Mouse (Mus musculus) spleen, embryonic (tissue): Measurements from ENCODE around the gene Wwc1.
"Not testable (repeated sequence)": the region's sequence is repeated elsewhere in the genome, so short reads cannot be mapped to it uniquely, and the experiment has no call there.

ENCODE experiments used
- CTCF ChIA-PET: fragments of 350-600 bp; sonication (Branson Sonifier 250); formaldehyde crosslinking; loops from one replicate; lab custom pipeline; 2022; lab: Charles Lee

The Wwc1 gene

DNA sequence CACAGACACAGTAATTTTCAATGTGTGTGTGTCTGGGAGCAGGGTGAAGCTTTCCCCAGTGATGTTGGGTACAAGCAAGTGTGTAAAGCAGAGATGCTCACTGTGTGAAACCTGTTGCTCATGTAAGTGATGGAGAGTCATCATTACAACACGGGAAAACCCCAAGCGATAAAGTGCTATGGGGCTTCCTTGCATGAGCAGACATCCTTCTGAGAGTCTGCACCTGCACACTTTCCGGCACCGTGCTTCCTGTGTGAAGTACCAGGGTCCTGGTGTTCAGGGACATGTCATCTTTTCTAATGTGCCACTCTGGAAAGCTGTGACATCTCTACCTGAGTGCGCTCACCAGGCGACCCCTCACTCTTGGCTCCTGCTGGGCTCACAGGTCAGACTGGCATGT, 97.5 kb downstream of the Wwc1 start:
- CTCF ChIA-PET: no interaction called here

DNA sequence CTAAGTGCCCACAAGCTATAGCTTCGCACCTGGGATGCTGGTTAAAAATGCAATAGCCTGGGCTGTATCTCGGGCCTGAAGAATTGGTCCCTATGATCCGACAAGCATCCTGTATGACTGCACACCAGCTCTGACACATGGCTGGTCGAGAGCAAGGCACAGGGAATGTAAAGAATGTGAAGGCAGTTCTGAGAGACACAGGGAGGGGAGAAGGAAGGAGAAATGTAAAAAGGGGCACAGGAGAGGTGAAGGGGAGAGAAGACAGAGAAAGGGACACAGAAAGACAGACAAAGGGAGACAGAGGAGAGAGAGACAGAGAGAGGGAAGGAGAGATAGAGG, 101.8 kb downstream of the Wwc1 start:
- CTCF ChIA-PET: no interaction called here

DNA sequence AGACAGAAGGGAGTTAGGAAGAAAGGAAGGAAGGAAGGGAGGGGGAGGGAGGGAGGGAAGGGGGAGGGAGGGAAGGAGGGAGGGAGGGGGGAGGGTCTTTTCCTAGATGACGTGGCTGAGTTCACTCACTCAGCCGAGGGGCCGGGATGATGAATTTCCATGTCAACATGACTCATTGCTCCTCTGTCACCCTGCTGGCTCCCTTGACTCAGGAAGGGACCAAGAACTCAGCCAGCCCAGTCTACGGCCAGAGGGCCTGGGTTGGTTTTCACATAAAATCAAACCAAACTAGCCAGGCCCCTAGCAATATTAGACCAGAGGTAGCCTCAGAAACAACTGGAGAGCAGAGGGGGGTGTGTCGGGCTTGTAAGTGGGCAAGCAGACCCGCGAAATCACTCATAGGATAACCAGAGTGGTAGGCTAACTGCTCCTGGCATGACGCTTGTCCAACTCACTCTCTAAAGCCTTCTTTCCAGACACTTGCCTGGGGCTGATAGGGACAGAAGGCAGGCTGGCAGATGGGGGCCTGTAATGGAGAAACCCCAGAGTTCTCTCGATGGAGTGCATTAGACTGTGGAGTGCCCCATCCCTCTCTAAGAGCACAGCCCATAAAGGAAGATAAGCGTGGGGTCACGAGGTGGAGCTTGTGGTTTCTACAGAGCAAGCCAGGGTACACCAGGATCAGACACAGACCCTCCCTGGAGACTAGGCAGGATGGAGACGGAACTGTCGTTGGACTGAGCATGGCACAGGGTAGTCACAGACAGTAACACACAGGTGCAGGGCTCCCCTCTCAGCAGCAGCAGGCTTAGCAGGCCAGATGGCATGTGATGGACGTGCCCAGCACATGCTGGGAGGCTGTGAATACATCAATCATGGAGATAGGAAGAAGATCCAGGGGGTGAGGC, 102.4 kb downstream of the Wwc1 start:
- CTCF ChIA-PET: no interaction called here

DNA sequence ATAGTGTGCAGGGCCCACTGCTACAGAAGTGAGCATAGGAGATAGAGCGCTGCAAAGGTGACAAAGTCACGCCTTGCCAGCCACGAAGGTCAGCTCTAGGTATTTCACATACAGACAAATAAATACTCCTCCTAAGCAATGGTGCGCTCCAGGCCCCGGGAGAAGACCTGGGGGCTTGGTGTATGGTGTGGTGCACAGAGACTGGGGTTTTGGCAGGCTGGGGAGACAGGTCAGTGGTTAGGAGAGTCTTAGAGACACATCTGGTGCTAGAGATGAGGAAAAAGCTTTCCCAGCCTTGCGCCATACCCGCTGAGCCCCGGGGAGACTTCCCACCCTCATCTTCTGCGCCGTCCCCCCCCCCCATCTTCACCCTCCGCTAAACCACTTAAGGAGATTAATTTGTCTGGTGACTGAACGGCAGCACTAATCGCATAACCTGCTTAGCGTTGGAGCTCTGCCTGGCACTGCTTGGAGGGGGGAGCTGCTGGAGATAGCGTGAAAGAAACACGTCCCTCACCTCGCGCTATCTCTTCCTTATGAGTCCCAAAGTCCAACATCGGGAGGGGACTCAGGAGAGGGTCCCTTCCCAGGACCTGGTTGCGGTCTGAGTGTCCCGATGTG, 106.6 kb downstream of the Wwc1 start:
- CTCF ChIA-PET: no interaction called here

DNA sequence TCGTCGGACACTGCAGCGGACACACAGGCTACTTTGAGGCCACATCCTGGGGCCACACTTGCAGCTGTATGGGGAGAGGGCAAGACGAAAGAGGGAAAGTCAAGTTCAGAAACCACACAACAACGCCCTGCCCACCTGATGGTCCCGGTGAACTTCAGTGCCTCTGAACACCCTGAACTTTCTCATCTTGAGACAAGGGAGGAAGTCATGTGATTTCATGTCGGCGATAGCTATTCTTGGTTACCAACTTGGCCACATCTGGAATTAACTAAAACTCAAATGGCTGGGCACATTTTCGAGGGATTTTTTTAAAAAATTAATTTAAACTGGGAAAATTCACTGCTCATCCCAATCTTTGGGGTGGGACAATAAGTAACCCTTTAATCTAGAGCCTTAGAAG, 109.4 kb downstream of the Wwc1 start:
- CTCF ChIA-PET: no interaction called here

DNA sequence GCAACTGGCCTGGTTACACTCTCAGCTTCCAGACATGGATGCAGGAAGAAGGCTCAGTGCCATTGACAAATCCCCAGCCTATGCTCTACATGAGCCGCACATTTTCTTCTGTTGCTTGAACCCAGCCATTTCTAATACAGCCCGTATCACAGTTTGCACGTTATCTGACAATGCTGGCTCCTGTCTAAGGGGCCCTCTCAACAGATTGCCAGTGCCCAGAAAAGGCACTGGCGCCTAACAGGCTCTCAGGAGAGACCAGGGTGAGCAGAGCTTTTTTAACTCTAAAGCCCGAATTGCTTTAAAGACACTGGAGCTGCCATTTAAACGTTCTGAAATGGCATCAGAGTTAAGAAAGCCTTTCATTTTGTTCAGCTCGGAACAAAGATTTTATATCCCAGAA, 114.2 kb downstream of the Wwc1 start:
- CTCF ChIA-PET: no interaction called here

DNA sequence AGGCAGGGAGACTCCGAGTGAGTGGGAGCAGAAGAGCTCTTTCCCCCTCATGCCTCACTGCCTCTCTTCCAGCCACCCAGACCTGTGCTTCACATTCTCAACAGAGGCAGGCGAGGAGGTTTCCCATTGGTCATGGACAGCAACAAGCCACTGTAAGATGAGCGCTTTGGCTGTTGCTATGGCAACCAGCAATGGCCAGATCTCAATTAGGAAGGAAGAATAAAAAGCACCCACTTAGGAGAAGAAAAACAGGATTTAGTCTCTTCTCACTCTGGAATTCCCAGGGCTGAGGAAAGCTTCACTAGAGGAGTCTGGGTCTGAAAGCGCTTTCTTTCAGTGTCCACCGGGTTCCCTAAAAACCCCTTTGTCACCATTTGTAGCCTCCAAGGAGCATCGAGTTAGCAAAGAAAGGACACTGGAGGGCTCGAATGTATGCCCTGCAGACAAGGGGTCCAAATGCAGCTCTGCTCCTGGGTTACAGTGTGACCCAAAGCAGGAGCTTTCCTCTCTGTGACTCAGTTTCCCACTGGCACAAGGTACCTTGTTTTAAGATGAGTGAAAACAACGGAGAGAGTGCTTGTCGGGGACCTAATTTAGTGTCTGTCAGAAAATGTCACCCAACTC, 115.2 kb downstream of the Wwc1 start:
- CTCF ChIA-PET: no interaction called here

DNA sequence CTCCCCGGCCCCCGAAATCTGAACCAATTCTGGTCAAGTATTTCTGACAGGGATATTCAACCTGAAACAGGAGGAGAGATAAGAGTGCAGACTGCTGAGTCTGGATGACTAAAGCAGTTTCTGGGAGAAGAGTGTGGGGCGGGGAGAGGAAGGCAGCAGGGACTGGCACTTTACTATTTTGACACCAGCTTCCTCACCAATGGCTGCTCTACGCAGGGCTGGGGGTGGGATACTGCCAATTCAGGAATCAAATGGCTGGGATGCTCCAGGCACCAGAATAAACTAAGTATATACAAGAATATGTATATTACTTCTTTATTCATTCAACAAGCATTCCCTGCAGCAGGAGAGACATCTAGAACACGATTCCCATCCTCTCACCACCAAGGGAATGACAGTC, 116.7 kb downstream of the Wwc1 start:
- CTCF ChIA-PET: no interaction called here

DNA sequence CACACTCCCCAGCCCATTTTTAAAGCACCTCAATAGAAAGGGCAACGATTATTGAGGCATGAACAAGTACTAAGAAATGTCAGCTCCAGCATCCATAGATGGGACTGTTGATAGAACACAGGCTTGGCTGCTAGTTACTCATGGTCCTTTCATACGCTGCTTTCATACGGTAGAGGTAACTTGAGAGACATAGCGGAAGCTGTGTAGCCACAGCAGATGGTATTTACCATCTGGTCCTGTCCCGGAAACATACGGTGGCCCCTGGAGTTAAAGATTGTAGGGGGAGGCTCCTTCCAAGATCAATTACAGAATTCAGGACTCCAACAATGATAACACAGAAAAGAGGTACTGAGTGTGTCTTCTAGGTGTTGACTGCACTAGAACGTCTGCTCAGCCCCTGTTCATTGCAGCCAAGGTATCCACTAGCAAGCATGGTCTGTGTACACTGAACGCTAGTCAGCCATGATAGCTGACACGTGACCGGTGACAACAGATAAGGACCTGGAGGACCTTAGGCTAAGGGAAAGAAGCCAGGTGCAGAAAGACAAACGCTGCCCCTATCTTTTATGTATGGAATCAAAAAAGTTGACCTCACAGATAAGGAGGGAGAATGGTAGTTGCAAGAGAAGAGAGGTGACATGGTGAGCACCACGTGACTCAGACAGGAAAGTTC, 122.8 kb downstream of the Wwc1 start:
- CTCF ChIA-PET: no interaction called here

DNA sequence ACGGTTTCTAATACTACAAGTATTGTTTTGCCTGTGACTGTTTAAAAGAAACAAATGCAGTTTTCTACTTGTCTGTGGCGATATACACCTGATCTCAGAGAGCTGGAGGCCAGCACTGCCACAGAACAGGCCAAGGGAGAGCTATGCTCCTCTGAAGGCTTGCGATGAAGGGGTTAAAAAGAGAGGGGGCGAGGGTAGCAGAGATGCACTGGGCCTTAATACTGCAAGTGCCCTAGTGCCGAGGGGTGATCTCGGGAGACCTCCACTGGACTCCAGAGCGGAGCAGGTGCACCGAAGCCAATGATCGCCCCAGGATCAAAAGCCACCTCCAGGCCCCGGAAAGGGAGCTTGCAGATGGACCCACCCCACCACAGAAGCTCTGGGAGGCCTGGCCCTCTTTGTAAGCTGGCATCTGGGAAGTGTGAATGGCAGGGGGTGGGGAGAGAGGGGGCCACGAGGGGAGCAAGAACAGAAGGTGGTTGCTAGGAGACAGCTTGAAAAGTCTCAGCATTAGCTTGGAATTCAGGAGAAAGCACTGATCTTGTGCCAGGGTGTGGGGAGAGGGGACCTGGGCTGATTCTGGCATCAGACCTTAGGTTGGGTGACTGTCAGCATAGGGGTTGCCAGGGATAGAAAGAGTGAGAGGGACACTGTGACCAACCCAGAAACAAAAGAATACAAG, 123.8 kb downstream of the Wwc1 start:
- CTCF ChIA-PET: no interaction called here

DNA sequence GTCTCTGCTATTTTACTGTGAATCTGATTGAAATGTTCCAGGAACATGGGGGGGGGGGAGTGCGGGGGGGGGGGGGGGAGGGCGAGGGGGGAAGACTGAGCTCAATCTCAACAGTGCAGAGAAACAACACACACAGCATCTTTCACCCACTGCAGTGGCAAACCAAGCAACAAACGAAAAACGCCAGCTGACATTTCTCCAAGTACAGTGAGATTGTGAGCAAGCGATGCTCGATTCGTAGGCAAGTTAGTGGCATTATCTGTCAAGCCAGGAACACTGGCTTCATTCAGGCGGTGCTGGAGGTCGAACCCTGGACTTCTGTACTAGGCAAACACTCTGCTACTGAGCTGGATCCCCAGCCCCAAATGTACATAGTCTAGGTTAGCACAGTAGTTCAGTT, 124.8 kb downstream of the Wwc1 start:
- CTCF ChIA-PET: no interaction called here

DNA sequence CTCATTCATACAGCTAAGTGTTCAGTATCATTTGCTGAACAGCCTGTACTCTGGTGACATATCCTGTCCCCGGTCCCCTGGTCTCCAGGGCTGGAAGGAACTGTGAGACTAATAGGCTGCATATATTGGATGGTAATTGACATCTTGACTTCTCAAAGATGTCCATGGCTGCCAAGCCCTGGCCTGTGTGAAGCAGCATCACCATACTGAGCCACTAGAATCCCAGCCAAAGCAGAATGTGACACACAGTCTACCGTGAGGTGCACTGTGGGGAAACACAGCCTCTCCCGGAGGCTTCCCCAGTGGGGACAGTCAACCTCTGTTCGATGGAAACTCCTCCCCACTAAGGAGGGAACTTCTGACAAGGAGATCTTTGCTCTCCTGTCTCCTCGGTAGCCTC, 125.4 kb downstream of the Wwc1 start:
- CTCF ChIA-PET: no interaction called here

DNA sequence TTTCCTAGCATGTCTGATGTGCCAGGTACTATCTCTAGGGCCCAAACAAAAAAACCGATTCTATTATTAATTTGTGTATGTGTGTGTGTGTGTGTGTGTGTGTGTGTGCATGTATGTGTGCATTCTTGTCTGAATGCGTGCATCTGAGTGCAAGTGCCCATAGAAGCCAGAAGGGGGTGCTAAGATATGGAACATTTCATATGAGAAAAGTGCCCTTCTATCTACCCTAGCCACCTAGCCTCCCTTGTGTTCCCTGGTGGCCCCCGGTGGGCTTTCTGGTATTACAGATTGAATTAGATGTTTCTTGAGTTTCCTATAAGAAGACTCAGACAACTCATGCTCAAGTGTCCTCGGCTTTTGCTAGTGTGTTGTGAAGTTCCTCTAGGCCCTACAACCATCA, 126.7 kb downstream of the Wwc1 start:
- CTCF ChIA-PET: no interaction called here

DNA sequence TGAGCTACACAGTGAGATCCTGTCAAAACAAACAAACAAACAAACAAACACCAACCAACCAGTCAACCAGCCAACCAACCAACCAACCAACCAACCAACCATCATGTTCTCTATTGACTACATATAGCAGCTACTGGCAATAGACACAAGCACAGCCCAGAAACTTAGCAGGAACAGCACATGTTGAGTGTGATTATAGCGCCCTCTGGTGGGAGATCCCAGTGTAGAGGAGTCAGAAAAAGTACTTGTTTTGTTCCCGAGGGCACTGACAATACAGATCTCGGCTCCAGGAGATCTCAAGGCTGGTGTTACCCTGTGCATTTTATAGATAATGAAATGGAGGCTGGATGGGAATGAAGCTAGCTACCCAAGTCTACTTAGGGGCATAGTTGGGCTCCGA, 127.6 kb downstream of the Wwc1 start:
- CTCF ChIA-PET: no interaction called here

DNA sequence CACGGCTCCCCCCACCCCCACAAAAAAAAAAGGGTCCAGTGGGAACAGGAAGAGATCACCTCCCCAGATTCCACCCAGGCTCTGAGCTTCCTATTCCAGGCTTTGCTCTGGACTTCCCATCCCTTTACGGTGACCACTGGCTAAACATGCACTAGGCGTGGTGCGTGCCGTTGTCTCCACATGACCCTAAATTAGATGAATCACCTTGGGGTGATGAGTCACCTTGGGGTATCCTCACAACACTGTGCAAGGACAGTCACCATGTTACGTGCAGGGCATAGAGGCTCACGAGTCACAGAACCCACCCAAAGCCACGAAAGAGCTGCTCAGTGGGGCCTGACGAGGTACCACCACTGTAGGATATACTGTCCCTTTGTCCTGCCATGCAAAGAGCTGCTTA, 136.0 kb downstream of the Wwc1 start:
- CTCF ChIA-PET: interaction anchor here (0.6 kb wide), 1 partner anchor 1841 kb away, joined by 4 read pairs; no protein-coding TSS in a partner anchor

DNA sequence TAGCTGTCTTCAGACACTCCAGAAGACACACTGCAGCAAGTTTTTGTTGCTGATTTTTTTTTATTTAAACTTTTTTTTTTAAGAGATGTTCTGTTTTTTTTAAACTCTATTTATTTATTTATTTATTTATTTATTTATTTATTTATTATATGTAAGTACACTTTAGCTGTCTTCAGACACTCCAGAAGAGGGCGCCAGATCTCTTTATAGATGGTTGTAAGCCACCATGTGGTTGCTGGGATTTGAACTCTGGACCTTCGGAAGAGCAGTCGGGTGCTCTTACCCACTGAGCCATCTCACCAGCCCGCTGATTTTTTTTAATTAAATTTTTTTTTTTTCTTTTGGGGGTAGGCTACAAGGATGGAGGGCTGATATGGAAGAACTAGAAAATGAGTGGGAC, 137.8 kb downstream of the Wwc1 start:
- CTCF ChIA-PET: interaction anchor here (0.6 kb wide), 1 partner anchor 14 kb away, joined by 3 read pairs; no protein-coding TSS in a partner anchor

DNA sequence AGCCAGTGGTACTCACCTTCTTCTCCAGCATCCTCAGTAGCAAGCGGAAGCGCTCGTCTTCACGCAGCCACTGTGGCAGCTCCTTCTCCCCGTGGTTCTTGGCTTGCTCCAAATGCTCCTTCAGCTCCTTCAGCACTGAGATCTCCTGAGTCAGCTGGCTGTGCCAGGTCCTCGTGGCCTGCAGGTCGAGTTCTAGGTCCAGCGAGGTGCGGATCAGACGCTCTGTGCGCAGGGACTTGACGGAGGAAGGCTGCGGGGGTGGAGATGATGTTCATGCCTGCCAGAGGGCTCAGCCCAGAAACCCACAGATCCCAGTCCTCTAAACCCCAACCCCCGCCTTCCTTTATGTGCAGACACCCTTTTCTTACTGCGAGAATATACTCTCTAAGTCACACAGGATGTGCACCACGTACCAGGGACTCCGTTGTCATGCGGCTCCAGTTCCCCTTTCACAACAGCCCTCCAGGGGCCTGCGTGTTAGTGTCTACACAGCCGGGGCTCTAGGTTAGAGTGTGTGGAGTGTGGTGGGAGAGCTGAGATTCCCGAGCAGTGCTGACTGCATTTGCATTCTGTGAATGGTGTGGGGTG, 138.5 kb downstream of the Wwc1 start:
- CTCF ChIA-PET: no interaction called here

DNA sequence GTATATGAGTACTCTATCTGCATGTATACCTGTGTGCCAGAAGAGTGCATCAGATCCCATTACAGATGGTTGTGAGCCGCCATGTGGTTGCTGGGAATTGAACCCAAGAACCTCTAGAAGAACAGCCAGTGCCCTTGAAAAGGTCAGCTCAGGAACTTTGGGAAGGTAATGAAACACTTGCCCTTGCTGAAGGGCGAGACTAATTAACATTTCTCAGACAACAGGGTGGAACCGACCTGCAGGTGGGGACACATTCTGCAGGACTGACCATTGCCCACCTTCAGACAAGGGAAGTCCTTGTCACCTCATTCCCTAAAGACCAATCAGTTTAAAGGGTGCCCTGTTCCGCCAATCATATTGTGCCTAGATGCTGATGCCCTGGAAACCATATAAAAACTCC, 139.5 kb downstream of the Wwc1 start:
- CTCF ChIA-PET: not testable (repeated sequence)

DNA sequence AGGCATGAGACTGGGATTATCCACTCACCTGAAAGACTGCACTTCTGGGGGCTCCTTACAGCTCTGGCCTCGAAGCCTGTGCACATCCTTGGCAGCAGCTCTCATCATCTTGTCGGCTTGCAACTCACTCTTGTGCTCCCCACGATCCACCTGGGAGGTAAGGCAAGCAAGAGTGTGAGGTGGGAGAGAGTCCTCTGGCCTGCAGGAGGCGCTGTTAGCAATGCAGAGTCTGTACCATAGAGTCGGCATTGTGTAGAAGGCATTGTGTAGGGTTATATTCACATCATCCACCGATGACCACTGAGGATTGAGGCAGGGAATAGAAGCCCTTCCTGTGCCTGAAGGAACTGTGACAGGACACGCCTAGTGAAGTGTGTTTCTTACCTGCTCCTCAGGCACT, 140.0 kb downstream of the Wwc1 start:
- CTCF ChIA-PET: no interaction called here

DNA sequence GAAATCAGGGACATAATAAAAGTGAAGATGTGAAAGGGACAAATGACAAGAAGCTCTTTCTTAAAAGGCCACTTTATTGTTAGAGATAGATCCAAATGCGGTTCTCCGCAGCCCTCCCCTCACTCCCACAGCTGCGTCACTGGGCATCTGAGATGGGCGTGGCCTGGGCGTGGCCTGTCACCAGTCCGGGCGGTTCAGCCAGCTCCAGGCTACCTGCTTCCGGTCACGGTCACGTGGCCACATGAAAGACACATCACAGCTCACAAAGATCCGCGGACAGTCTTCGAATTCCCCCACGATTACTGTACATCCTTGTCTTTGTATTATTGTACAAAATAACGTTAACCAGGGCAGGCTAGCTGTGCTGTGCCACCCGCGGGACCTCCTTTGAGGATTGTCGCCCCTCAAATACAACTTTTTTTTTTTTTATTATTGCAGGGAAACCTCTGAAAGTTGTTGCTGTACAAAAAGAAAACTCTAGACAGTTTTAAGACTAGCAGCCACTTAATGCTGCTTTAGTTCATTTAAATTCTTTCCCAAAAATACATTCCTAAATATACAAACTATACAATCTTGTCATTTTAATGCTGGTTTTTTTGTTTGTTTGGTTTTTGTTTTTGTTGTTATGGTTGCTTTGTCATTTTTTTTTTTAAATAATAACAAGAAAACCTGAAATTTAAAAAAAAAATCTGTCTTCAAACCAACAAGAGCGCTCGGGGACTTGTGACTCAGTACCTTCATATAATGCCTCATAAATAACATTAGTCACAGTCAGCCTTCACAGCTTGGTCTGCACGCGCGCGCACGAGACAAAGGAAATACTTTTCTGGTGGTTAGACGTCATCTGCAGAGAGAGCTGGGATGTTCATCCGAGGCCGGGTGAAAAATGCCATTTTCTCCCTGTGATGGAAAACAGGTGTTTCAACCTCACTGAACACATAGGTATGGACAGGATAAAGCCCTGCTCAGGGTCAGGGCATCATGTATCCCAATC, 141.7 kb downstream of the Wwc1 start:
- CTCF ChIA-PET: no interaction called here
